In genomic region chr11:107650422-107651051, GRCm38 (mm10) we compare ENCODE assay signal across 29 mouse cellular contexts.
DNase-seq lines count a peak whose midpoint lies in the region; ATAC-seq and TF ChIP-seq lines count a peak whose summit lies in the region.
"Had no signal": no experiment of that assay in that cellular context is flagged by ENCODE, and none has a peak within 500 bp of the region (broad histone marks: within the 10 kb centered on the region; RNA-seq: fewer than 3 reads in every experiment).

No protein-coding gene starts in this region.

- H3K27ac ChIP-seq in embryonic facial prominence, embryonic 13.5 days = peak overlapping the region; percentile 51; the same call in 1 of the 2 replicates
- H3K27ac ChIP-seq in embryonic facial prominence, embryonic 10.5 days (replicated peaks) = no peak overlapping the region
- H3K27ac ChIP-seq in kidney, embryonic 14.5 days (ENCODE audit: low read depth, low read length) = no peak overlapping the region; the same call in 1 of the 2 replicates
- peak overlapping the region; percentile 15; the same call in 1 of the 2 replicates for H3K27ac ChIP-seq in lung, embryonic 15.5 days
- H3K27ac ChIP-seq in testis, adult 2 months (ENCODE audit: control insufficient read depth, insufficient read depth, low read depth, low read length) = peak overlapping the region; percentile 42
- H3K27ac ChIP-seq: heart, adult 2 months; hindbrain, embryonic 14.5 days; liver, embryonic 14.5 days; neural tube, embryonic 12.5 days had no signal

- no peaks in the 10 kb centered on the region for H3K9me3 ChIP-seq in embryonic facial prominence, embryonic 13.5 days
- no peaks in the 10 kb centered on the region for H3K9me3 ChIP-seq in embryonic facial prominence, embryonic 10.5 days
- H3K9me3 ChIP-seq in kidney, embryonic 14.5 days (ENCODE audit: control insufficient read depth, low read length) = no peaks in the 10 kb centered on the region
- H3K9me3 ChIP-seq in lung, embryonic 15.5 days = no peaks in the 10 kb centered on the region
- H3K9me3 ChIP-seq: forebrain, embryonic 13.5 days; heart, embryonic 12.5 days; neural tube, embryonic 12.5 days had no signal

- no peak overlapping the region for H3K4me2 ChIP-seq in embryonic facial prominence, embryonic 13.5 days
- H3K4me2 ChIP-seq in kidney, embryonic 14.5 days (replicated peaks; ENCODE audit: low read depth, low read length) = no peak overlapping the region
- H3K4me2 ChIP-seq in lung, embryonic 15.5 days = no peak overlapping the region
- H3K4me2 ChIP-seq: forebrain, embryonic 13.5 days; heart, embryonic 12.5 days; hindbrain, embryonic 14.5 days; midbrain, embryonic 11.5 days; neural tube, embryonic 12.5 days had no signal

- 78% methylated on average over 6 of the region's 6 CpGs for WGBS in embryonic facial prominence, embryonic 13.5 days
- 86% methylated on average over 6 of the region's 6 CpGs for WGBS in embryonic facial prominence, embryonic 10.5 days
- 83% methylated on average over 6 of the region's 6 CpGs for WGBS in kidney, embryonic 14.5 days
- WGBS in lung, embryonic 15.5 days = 47% methylated on average over 6 of the region's 6 CpGs

- H3K27me3 ChIP-seq in embryonic facial prominence, embryonic 13.5 days = no peaks in the 10 kb centered on the region
- no peaks in the 10 kb centered on the region for H3K27me3 ChIP-seq in embryonic facial prominence, embryonic 10.5 days (replicated peaks; ENCODE audit: low read depth, poor library complexity, severe bottlenecking)
- H3K27me3 ChIP-seq in kidney, embryonic 14.5 days (ENCODE audit: control insufficient read depth, insufficient read depth, low read length) = no peaks in the 10 kb centered on the region
- no peaks in the 10 kb centered on the region for H3K27me3 ChIP-seq in lung, embryonic 15.5 days
- H3K27me3 ChIP-seq in testis, adult 2 months (ENCODE audit: control insufficient read depth, insufficient read depth, low read length) = no peaks in the 10 kb centered on the region
- H3K27me3 ChIP-seq: CH12.LX; forebrain, embryonic 13.5 days; heart, embryonic 12.5 days; neural tube, embryonic 12.5 days had no signal

- H3K9ac ChIP-seq in embryonic facial prominence, embryonic 13.5 days = no peak overlapping the region
- H3K9ac ChIP-seq in kidney, embryonic 14.5 days (ENCODE audit: low read depth, low read length) = no peak overlapping the region
- no peak overlapping the region for H3K9ac ChIP-seq in lung, embryonic 15.5 days
- H3K9ac ChIP-seq: forebrain, embryonic 13.5 days; heart, embryonic 12.5 days; hindbrain, embryonic 14.5 days; liver, embryonic 14.5 days; neural tube, embryonic 12.5 days had no signal

- no peak for TF ChIP-seq CTCF in testis, adult 2 months (IDR thresholded peaks at IDR 0.05; ENCODE audit: control insufficient read depth, insufficient read depth, insufficient replicate concordance, low read depth, low read length)

- H3K4me3 ChIP-seq in embryonic facial prominence, embryonic 13.5 days = no peak overlapping the region
- no peak overlapping the region for H3K4me3 ChIP-seq in embryonic facial prominence, embryonic 10.5 days
- no peak overlapping the region for H3K4me3 ChIP-seq in kidney, embryonic 14.5 days (ENCODE audit: low read length)
- no peak overlapping the region for H3K4me3 ChIP-seq in lung, embryonic 15.5 days
- H3K4me3 ChIP-seq in testis, adult 2 months (ENCODE audit: control insufficient read depth, low read depth, low read length) = no peak overlapping the region
- H3K4me3 ChIP-seq: forebrain, embryonic 13.5 days; heart, adult 2 months; heart, embryonic 12.5 days; neural tube, embryonic 12.5 days had no signal

- no peak for TF ChIP-seq POLR2A in testis, adult 2 months (IDR thresholded peaks at IDR 0.05; ENCODE audit: control insufficient read depth, low read depth, low read length)

- DNase-seq in embryonic facial prominence, embryonic 10.5 days (ENCODE audit: low spot score) = no peak
- DNase-seq in kidney, adult 18-20 months = no peak
- DNase-seq in lung, adult 18-20 months = no peak
- DNase-seq in testis, postnatal 14 days (ENCODE audit: low spot score) = no peak
- DNase-seq: adrenal gland, adult 8-10 months; cerebellum, adult 2 months; cerebellum, postnatal 14 days; gastrocnemius, postnatal 25 days; heart, adult 2 months; heart, postnatal 4 days; kidney, postnatal 14 days; liver; lung, postnatal 10 days; thymus, adult 2 months; thymus, postnatal 36 days had no signal

- H3K4me1 ChIP-seq in embryonic facial prominence, embryonic 13.5 days = peaks cover 4% of the 10 kb centered on the region; the same call in 1 of the 2 replicates
- no peaks in the 10 kb centered on the region for H3K4me1 ChIP-seq in embryonic facial prominence, embryonic 10.5 days
- H3K4me1 ChIP-seq in kidney, embryonic 14.5 days (ENCODE audit: control insufficient read depth, insufficient read depth, low read length) = peaks cover 19% of the 10 kb centered on the region
- peaks cover 19% of the 10 kb centered on the region for H3K4me1 ChIP-seq in lung, embryonic 15.5 days
- H3K4me1 ChIP-seq in testis, adult 2 months (ENCODE audit: control insufficient read depth, insufficient read depth, low read length) = peaks cover 10% of the 10 kb centered on the region
- H3K4me1 ChIP-seq: neural tube, embryonic 12.5 days had no signal

- no peak for ATAC-seq in embryonic facial prominence, embryonic 13.5 days (ENCODE audit: insufficient number of reproducible peaks, insufficient read depth, low FRiP score, low TSS enrichment, low read depth)
- 0 out of 2 replicates have a peak, but pooled peaks have one; percentile 46 for ATAC-seq in kidney, embryonic 14.5 days (ENCODE audit: low FRiP score, low TSS enrichment)
- ATAC-seq in lung, embryonic 15.5 days (ENCODE audit: borderline replicate concordance, extremely low read depth, low FRiP score, low TSS enrichment) = peak; percentile 58; the same call in 1 of the 2 replicates
- ATAC-seq: activated CD4-positive, CD25-positive, alpha-beta regulatory T cell, adult 4 months; forebrain, embryonic 13.5 days; inflammation-experienced regulatory T-cells, adult 6 months; midbrain, embryonic 16.5 days had no signal

- peaks cover 65% of the 10 kb centered on the region for H3K36me3 ChIP-seq in embryonic facial prominence, embryonic 13.5 days
- H3K36me3 ChIP-seq in embryonic facial prominence, embryonic 10.5 days (replicated peaks) = peaks cover 72% of the 10 kb centered on the region
- peaks cover 40% of the 10 kb centered on the region for H3K36me3 ChIP-seq in kidney, embryonic 14.5 days (ENCODE audit: control insufficient read depth, insufficient read depth, low read length)
- peaks cover 36% of the 10 kb centered on the region for H3K36me3 ChIP-seq in lung, embryonic 15.5 days
- H3K36me3 ChIP-seq in testis, adult 2 months (ENCODE audit: control insufficient read depth, insufficient read depth, low read length) = no peaks in the 10 kb centered on the region; the same call in 1 of the 2 replicates

Comparison
In these comparisons a context has a peak if more than half of its experiments do, and no peak if none do; other contexts are left out.
1. H3K27ac ChIP-seq: peak in embryonic facial prominence, embryonic 13.5 days (single experiment), lung, embryonic 15.5 days (single experiment) and testis, adult 2 months (single experiment); none in embryonic facial prominence, embryonic 10.5 days (single experiment) and kidney, embryonic 14.5 days (single experiment).